Mouse (Mus musculus) activated CD4-positive, CD25-positive, alpha-beta regulatory T cell, adult 4 months (primary cell): ENCODE results near the gene Fam122a. TPM values are rescaled to one million over a fixed set of nuclear protein-coding genes. Genes with fewer than 3 reads are reported as not detected.

Source experiments
- ATAC-seq: one replicate; pipeline ENCODE4 v1.8.0; 2017
- polyA plus RNA-seq, 2 experiments: library from polyadenylated mRNA; unstranded; fragments of 100-300 nt; shearing (Covaris generic); gene quantifications; one replicate each; pipeline ENCODE4 v1.2.1; 2017

Gene Fam122a
- 1 to 10 TPM; 2.5 to 4.1 TPM for polyA plus RNA-seq

DNA sequence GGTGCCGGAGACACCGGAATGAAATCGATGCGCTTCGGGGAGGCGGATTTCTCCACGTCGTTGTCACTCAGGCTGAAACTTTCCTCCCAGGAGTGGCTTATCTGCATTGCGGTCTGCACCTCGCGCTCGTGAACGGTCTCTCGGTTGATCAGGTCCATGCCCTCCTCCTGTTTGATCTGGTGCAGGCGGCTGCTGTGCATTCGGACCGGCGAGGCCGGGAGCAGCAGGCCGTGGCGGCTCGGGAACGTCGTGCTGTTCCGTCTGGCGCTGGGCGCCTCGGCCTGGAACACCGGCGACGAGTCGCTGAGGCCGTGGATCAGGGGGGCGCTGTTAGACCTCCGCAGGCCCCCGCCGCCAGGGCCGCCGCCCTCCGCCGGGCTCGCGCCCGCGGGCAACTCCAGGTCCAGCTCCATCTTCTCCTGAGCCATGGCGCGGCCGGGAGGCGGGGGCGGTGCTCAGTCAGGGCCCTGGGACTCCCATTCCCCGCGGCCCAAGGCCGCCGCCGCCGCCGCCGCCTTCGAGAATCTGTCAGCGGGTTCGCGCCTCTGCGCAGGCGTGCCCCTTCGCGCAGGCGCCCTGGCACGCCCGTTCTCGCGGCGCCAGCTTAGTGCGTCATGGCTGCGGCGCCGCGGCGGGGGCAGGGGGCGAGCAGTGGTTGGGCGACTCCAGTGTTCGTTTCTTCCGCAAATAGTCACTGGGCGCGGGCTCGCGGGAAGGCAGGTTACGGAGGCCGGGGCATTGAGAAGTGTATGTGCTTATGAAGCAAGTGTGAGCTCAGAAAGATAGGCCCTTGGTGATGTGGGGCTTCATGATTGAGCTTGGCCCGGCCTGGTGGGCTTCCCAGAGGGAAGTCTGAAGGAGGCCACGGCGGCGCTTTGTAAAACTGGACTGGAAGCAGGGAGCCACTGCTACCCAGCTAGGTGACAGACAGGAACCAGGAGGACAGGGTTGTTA lies at the start of gene Fam122a:
Gene Fam122a (minus strand): TSS at position 428 of the 954 bp plus-strand sequence.
- peak; percentile 78 for ATAC-seq

GRCm38 (mm10) chr19:24523476-24524313 lies 46.5 kb upstream of the Fam122a start:
- ATAC-seq, result no peak

- no peak for ATAC-seq
Measured at GRCm38 (mm10) chr19:24521997-24522396, 44.8 kb upstream of the Fam122a start.

DNA sequence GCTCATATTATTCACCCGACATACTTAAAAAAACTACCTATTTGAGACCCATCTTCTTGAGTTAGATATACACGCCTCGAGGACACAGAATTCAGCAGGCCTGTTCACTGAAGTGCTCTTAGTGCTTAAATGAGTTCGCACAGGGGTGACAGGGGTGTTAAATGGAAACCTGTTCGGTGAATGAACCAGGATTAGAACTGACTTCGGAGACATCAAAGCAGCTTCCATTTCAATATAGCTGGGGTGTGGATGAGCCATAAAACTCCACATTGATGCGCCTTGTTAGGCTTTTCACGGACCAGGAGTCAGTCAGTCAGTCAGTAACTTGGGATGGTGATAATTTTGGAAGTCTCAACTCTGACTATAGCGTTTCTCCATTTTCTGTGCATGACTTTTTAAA lies 44.0 kb upstream of the Fam122a start:
- no peak for ATAC-seq

DNA sequence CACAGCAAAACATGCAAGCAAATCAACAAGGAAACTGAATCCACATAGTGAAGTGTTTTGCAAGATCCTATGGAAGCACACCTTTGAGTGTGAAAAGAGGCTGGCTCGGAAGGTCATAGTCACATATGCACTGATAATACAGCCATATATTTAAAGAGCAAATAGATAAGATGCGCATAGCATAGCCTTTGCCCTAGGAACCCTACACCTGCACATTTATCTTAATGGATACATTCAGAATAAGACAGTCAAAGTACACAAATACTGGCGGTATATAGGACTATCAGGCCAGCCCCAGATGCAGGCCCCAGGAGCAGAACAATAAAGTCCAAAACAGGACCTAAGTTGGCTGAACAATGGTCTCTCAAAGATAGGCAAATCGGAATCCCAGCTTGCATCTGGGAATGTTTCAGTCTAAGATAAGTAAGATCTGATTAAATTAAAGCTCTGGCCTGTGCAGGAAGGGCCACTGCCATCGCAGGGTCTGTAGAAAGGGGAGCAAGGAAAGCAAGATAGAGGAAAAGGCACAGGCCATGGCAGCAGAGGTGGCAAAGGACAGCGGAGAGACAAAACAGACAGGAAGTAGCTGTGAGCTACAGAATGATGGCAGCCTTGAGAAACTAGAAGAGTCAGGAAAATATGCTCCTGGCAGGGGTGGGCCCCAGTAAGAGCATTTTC lies 42.7 kb upstream of the Fam122a start:
- no peak for ATAC-seq

GRCm38 (mm10) chr19:24518384-24518783 lies 41.2 kb upstream of the Fam122a start:
- ATAC-seq, result no peak

GRCm38 (mm10) chr19:24517057-24517456 lies 39.9 kb upstream of the Fam122a start:
- no peak for ATAC-seq

GRCm38 (mm10) chr19:24515941-24516340 lies 38.8 kb upstream of the Fam122a start:
- ATAC-seq, result no peak

- ATAC-seq, result no peak
Measured at GRCm38 (mm10) chr19:24514661-24515642, 37.8 kb upstream of the Fam122a start.

DNA sequence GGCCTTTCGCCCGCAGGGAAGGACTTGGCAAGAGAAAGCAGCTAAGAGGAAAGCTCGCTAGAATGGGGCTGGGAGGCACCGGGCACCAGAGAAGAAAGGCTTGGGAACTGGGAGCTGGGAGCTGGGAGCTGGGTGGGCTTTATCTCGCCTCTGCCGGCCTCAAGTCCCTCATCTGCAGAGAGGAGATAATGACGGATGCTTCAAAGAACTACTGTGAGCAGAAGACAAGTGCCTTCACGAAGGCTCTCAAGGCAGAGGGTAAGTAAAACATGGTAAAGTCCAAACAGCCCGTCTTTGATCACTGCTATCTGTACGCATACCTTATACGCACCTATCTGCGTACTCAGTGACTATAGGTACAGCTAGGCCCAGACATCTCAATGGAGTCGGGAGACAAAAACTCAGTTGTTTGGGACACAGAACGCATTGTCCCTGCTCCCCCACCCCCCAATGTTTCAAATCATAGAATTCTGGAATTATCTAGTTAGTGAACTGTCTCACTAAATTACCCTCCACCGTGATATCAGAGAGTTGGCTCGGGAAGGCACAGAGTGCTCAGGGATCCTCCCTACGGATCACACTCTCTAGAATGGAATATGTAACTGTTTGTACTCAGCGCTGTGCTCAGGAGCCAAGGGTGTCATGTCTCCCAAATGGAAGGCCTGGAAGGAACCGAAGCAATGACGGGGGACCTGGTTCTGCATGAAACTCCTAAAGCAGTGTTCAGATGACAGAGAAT lies 36.1 kb upstream of the Fam122a start:
- ATAC-seq, result no peak

DNA sequence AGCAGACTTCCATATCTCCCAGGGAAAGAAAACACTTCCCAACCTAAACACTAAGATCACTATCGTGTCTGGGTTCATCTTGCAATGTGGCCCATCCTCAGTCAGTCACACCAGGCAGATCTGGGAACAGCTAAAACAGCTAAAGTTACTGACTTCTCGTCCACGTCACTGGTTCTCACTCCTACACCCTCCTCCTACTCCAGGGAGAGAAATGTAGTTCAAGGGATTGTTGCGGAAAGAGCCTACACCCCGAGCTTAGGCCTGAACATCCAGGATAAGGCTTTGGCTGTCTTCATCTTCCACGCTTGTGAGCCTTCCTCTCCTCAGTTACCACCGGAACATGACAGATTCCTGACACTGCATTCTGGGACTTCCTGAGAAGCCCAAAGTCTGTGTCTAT lies 34.8 kb upstream of the Fam122a start:
- no peak for ATAC-seq

GRCm38 (mm10) chr19:24509391-24509790 lies 32.2 kb upstream of the Fam122a start:
- no peak for ATAC-seq

- ATAC-seq, result no peak
Measured at GRCm38 (mm10) chr19:24508087-24508767, 31.1 kb upstream of the Fam122a start.

GRCm38 (mm10) chr19:24502736-24503421 lies 25.7 kb upstream of the Fam122a start:
- no peak for ATAC-seq

GRCm38 (mm10) chr19:24501525-24501924 lies 24.4 kb upstream of the Fam122a start:
- no peak for ATAC-seq

GRCm38 (mm10) chr19:24500431-24500830 lies 23.3 kb upstream of the Fam122a start:
- no peak for ATAC-seq

DNA sequence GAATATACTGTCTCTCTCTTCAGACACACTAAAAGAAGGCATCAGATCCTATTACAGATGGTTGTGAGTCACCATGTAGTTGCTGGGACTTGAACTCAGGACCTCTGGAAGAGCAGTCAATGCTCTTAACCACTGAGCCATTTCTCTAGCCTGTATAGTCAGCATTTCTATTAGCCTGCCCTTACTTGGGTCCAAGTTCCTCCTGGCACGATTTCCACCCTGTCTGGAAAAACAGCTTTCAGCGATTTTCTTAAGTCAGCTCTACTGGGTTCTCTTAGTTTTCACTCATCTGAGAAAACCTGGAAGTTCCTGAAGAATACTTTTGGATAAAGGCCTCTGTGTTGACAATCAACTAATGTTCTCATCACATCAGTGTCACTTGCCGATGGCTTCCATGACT lies 22.1 kb upstream of the Fam122a start:
- ATAC-seq, result no peak

DNA sequence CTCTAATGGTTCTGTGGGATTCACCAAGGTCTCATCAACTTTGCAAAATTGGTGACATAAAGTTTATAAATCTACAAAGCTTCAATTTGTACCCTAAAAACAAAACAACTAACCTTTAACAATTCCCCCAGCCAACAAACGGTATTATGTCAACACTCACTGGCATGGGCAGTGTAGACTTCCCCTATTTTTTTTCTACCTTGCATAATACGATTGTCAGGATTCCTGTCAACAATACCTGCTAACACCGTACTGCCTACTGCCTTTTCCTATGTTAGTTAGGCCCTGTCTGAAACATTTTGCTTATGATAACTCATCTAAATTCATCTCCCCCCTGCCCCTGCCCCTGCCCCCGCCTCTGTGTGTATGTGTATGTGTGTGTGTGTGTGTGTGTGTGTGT lies 16.7 kb upstream of the Fam122a start:
- ATAC-seq, result no peak

DNA sequence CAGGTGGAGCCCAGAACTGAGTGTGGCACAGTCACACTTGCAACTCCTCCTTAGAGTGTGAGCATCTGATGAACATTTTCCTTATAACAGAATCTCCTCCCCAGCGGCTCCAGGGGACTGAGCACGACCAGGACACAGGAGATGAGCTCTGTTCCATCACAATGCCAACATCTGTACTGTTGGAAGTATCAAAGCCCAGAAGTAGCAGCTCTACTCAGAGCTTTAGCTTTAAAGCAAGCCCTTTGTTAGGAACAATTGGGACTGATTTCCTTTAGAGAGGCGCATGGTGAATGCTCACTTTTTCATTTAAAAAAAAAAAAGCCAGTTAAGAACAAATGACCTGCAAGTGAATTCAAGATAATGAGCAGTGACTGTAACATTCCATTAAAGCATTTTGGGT lies 14.7 kb upstream of the Fam122a start:
- no peak for ATAC-seq

GRCm38 (mm10) chr19:24490275-24490674 lies 13.1 kb upstream of the Fam122a start:
- ATAC-seq, result no peak
